Mouse (Mus musculus): ENCODE data around the gene Avpi1. TPM values are rescaled to one million over a fixed set of nuclear protein-coding genes. Genes with fewer than 3 reads are reported as not detected.

Avpi1 gene
- total RNA-seq, 2 experiments from 2014 or later = 9.9 to 10.7 TPM

Other genes starting within 250 kb of the Avpi1 start
- gene Rrp12, start 232.9 kb downstream of the Avpi1 start, total RNA-seq (2014; fragmentation: Nextera tagmentation) = 14.8 and 22.3 TPM in 2 replicates
- gene Rrp12, start 232.9 kb downstream of the Avpi1 start, total RNA-seq (2017) = 18.1 and 20.1 TPM in 2 replicates
- gene Pgam1, start 217.1 kb downstream of the Avpi1 start, total RNA-seq (2014; fragmentation: Nextera tagmentation) = 865 and 869 TPM in 2 replicates
- 502 and 504 TPM in 2 replicates for gene Pgam1, start 217.1 kb downstream of the Avpi1 start, total RNA-seq (2017)
- 62.5 and 87.5 TPM in 2 replicates for gene Exosc1, start 195.6 kb downstream of the Avpi1 start, total RNA-seq (2014; fragmentation: Nextera tagmentation)
- gene Exosc1, start 195.6 kb downstream of the Avpi1 start, total RNA-seq (2017) = 69.5 and 82.4 TPM in 2 replicates
- gene Zdhhc16, start 195.6 kb downstream of the Avpi1 start, total RNA-seq (2014; fragmentation: Nextera tagmentation) = 77.4 and 78.5 TPM in 2 replicates
- 42.4 and 47.2 TPM in 2 replicates for gene Zdhhc16, start 195.6 kb downstream of the Avpi1 start, total RNA-seq (2017)
- gene Mms19, start 147.9 kb downstream of the Avpi1 start, total RNA-seq (2014; fragmentation: Nextera tagmentation) = 56.9 and 59.4 TPM in 2 replicates
- 36.2 and 37.4 TPM in 2 replicates for gene Mms19, start 147.9 kb downstream of the Avpi1 start, total RNA-seq (2017)
- 25.4 and 38.5 TPM in 2 replicates for gene Ubtd1, start 147.3 kb downstream of the Avpi1 start, total RNA-seq (2014; fragmentation: Nextera tagmentation)
- 6.4 and 9.5 TPM in 2 replicates for gene Ubtd1, start 147.3 kb downstream of the Avpi1 start, total RNA-seq (2017)
- not detected in 2 replicates for gene Ankrd2, start 93.1 kb downstream of the Avpi1 start, total RNA-seq (2014; fragmentation: Nextera tagmentation)
- gene Ankrd2, start 93.1 kb downstream of the Avpi1 start, total RNA-seq (2017) = not detected in 2 replicates
- not detected in 2 replicates for gene Hoga1, start 83.4 kb downstream of the Avpi1 start, total RNA-seq (2014; fragmentation: Nextera tagmentation)
- not detected in 2 replicates for gene Hoga1, start 83.4 kb downstream of the Avpi1 start, total RNA-seq (2017)
- gene 4933411K16Rik, start 76.8 kb downstream of the Avpi1 start, total RNA-seq (2014; fragmentation: Nextera tagmentation) = not detected in 2 replicates
- not detected in 2 replicates for gene 4933411K16Rik, start 76.8 kb downstream of the Avpi1 start, total RNA-seq (2017)
- 1.5 and 2.5 TPM in 2 replicates for gene Morn4, start 42.7 kb downstream of the Avpi1 start, total RNA-seq (2014; fragmentation: Nextera tagmentation)
- 0.09 and 0.72 TPM in 2 replicates for gene Morn4, start 42.7 kb downstream of the Avpi1 start, total RNA-seq (2017)
- gene Pi4k2a, start 38.6 kb downstream of the Avpi1 start, total RNA-seq (2014; fragmentation: Nextera tagmentation) = 19.1 and 21.9 TPM in 2 replicates
- 6.7 and 7.1 TPM in 2 replicates for gene Pi4k2a, start 38.6 kb downstream of the Avpi1 start, total RNA-seq (2017)
- 15.1 and 19.7 TPM in 2 replicates for gene Marveld1, start 18.3 kb upstream of the Avpi1 start, total RNA-seq (2014; fragmentation: Nextera tagmentation)
- 13.2 and 13.9 TPM in 2 replicates for gene Marveld1, start 18.3 kb upstream of the Avpi1 start, total RNA-seq (2017)
- 34.6 and 35.5 TPM in 2 replicates for gene Zfyve27, start 34.9 kb upstream of the Avpi1 start, total RNA-seq (2014; fragmentation: Nextera tagmentation)
- gene Zfyve27, start 34.9 kb upstream of the Avpi1 start, total RNA-seq (2017) = 21.1 and 26.4 TPM in 2 replicates
- not detected in 2 replicates for gene Sfrp5, start 73.2 kb upstream of the Avpi1 start, total RNA-seq (2014; fragmentation: Nextera tagmentation)
- not detected in 2 replicates for gene Sfrp5, start 73.2 kb upstream of the Avpi1 start, total RNA-seq (2017)
- gene Golga7b, start 118.5 kb upstream of the Avpi1 start, total RNA-seq (2014; fragmentation: Nextera tagmentation) = not detected in 2 replicates
- not detected in 2 replicates for gene Golga7b, start 118.5 kb upstream of the Avpi1 start, total RNA-seq (2017)